Mouse (Mus musculus) right cerebral cortex, postnatal 25 days (tissue): ENCODE data around the gene Tgfbr3.

Experiments
- DNase-seq: peaks from one replicate; pipeline ENCODE4 v3.0.0; 2022

Gene Tgfbr3

DNA sequence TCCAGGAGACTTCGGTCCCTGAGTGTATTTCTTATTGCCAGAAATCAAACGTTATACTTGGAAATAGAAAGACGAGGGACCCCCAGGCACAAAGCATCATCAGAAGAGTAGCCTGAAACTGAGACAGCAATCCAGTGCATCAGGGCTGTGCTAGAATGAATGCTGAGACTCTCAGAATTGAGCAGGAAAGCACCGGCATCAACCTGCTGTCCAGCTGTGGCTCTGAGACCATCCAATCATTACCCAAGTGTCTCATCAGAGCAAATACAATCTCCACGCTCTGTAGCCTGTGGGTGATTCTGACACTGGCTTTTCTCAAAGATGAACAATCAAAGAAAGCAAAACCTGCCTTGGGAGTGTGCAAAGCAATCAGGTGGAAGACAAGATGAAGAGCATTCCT, 221.3 kb downstream of the Tgfbr3 start:
- no peak for DNase-seq

DNA sequence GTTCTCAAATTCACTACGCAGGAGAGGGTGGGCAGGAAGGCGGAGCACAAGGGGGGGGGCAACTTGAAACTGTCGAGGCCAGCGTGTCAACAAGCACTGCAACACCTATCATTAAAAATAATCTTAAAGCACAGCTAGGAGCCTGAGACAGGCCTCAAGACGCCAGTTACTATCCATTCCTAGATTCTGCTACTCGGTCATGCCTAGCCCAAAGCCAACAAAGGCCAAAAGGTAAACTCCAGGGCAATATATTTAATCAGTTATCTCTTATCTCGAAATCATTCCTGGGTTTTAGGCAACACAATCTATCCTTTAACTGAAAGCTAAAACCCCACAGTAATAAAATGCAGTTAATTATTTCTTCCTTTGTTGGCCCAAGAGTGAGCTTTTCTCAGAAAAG, 221.9 kb downstream of the Tgfbr3 start:
- DNase-seq = no peak

GRCm38 (mm10) chr5:107064922-107065321, 224.5 kb downstream of the Tgfbr3 start:
- DNase-seq = no peak

- no peak for DNase-seq
Observed at GRCm38 (mm10) chr5:107062229-107062852, 227.1 kb downstream of the Tgfbr3 start.

DNA sequence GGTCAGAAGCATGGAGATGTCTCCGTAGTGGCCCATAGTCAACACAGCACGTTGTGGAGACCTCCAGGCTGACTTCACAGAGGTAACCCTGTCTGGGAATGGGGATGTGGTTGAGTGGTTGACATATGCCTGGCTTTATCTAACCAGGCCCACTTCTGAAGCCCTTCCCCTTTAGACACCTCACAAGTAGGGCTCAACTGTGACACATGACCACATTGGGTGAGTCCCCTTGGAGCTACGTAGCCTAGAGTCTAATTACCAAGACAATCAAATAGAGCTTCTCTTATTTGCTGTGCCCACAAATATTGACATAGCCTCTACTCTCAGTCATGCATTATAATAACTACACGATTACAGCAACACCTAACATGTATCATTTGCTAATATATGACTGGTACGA, 229.9 kb downstream of the Tgfbr3 start:
- no peak for DNase-seq

GRCm38 (mm10) chr5:107058642-107059041, 230.8 kb downstream of the Tgfbr3 start:
- DNase-seq = no peak
